Mouse (Mus musculus): ENCODE results near the gene Rsl24d1.

GRCm38 (mm10) chr9:73129875-73130274, 16.6 kb downstream of the Rsl24d1 start:
- TF ChIP-seq CTCF (IDR thresholded peaks at IDR 0.05; ENCODE audit: low read depth) (no peak), EP300 (IDR thresholded peaks at IDR 0.05; ENCODE audit: low read depth) (no peak)
